Mouse (Mus musculus) liver, adult (tissue): ENCODE measurements around the gene Gm49383.
A peak's percentile ranks its signal among the peaks of the same experiment; 100 is the strongest.

Experiments used
- GATA4 ChIP-seq: IDR thresholded peaks from 2 replicates; pipeline ENCODE4 v1.6.1; 2014; ENCODE audit warnings: mild to moderate bottlenecking, low read length; ENCODE audit not compliant: insufficient replicate concordance

The Gm49383 gene

GRCm38 (mm10) chr12:69210056-69210979 lies 13.4 kb upstream of the Gm49383 start:
- TF ChIP-seq GATA4 = no peak

DNA sequence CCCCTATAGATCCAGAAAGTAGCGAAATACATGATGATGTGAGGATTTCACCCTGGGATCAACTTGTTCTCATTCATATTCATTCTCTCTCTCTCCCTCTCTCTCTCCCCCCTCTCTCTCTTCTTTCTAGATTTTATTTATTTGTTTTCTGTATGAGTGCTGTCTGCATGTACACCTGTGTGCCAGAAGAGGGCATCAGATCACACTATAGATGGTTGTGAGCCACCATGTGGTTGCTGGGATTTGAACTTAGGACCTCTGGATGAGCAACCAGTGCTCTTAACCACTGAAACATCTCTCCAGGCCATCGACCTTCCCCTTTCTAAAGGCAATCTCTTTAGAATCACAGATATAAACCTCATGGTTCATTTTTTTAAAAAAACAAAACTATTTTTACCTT lies 11.6 kb upstream of the Gm49383 start:
- TF ChIP-seq GATA4 = no peak

- no peak for TF ChIP-seq GATA4
Measured at GRCm38 (mm10) chr12:69207926-69208325, 11.0 kb upstream of the Gm49383 start.

- no peak for TF ChIP-seq GATA4
Measured at GRCm38 (mm10) chr12:69207396-69207795, 10.5 kb upstream of the Gm49383 start.

- TF ChIP-seq GATA4 = no peak
Measured at GRCm38 (mm10) chr12:69204052-69204833, 7.3 kb upstream of the Gm49383 start, which contains the start of gene Gm49384. Gene Gm49384, minus strand, starts transcription at chr12:69204267.

GRCm38 (mm10) chr12:69198985-69199384 lies 2.1 kb upstream of the Gm49383 start:
- TF ChIP-seq GATA4 = no peak

GRCm38 (mm10) chr12:69198164-69198535 lies 1.2 kb upstream of the Gm49383 start, which contains the start of gene Dnaaf2:
Gene Dnaaf2, minus strand, starts transcription at chr12:69198429.
- no peak for TF ChIP-seq GATA4

- no peak for TF ChIP-seq GATA4
Measured at GRCm38 (mm10) chr12:69197378-69198163, 667 bp upstream of the Gm49383 start.

GRCm38 (mm10) chr12:69192637-69193036 lies 4.3 kb downstream of the Gm49383 start:
- no peak for TF ChIP-seq GATA4

DNA sequence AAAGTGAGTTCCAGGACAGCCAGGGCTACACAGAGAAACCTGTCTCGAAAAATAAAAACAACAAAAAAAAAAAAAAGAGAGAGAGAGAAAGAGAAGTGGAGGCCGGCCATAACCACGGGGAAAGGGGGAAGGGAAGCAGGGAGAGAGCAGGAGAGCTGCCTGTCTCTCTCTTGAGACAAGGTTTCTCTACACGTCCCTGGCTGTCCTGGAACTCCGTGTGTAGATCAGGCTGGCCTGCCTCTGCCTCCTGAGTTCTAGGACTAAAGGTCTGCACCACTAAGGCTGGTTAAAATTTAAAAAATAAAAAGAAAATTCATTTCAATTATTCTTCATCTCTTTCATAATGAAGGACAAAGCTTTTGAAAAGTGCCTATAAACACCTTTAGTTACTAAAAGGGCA lies 5.5 kb downstream of the Gm49383 start:
- no peak for TF ChIP-seq GATA4

- TF ChIP-seq GATA4 = no peak
Measured at GRCm38 (mm10) chr12:69190522-69190921, 6.4 kb downstream of the Gm49383 start.

DNA sequence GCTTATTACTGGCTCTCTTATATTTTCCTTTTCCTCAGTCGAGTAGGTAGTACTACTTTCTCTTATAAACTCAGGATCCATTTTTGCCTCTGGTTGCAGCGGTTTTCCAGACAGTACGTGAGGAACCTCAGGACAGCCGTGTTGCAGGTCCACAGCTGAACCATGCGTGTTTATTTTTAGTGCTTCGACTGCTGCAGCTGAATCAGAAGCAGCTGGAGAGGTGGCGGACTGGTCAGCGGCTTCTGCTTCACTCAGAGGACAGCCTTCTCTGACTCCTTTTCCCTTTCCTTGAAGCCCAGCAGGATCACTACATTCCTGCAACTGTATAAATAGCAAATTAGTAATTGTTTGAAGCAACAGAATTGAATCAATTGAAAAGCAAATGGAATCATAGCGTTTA lies 6.8 kb downstream of the Gm49383 start:
- TF ChIP-seq GATA4 = no peak

GRCm38 (mm10) chr12:69186811-69187471 lies 10.0 kb downstream of the Gm49383 start:
- TF ChIP-seq GATA4 = no peak

GRCm38 (mm10) chr12:69185371-69185770 lies 11.5 kb downstream of the Gm49383 start:
- TF ChIP-seq GATA4 = 0 out of 2 replicates have a peak, but pooled peaks have one; percentile 56

DNA sequence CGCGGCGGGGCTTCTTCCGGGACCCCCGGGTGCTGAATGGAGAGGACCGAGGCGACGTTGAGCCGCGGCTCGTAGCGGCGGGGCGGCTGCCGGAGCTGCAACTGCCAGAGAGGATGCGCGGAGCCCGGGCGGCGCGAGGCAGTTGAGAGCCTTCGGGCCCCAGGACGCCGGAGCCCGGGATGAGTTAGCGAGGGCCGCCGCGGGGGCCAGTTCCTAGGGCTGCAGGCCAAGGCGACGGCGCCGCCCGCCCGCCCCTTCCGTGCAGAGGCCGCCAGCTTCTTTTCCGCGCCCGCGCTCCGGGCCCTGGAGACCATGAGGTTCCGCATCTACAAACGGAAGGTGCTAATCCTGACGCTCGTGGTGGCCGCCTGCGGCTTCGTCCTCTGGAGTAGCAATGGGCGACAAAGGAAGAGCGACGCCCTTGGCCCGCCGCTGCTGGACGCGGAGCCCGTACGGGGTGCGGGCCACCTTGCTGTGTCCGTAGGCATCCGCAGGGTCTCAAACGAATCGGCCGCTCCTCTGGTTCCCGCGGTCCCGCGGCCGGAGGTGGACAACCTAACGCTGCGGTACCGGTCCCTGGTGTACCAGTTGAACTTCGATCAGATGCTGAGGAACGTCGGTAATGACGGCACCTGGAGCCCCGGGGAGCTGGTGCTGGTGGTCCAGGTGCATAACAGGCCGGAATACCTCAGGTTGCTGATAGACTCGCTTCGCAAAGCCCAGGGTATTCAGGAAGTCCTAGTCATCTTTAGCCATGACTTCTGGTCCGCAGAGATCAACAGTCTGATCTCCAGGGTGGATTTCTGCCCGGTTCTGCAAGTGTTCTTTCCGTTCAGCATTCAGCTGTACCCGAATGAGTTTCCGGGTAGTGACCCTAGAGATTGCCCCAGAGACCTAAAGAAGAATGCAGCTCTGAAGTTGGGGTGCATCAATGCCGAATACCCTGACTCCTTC lies 12.3 kb downstream of the Gm49383 start:
- no peak for TF ChIP-seq GATA4
